Mouse (Mus musculus): ENCODE results near the gene Irx2. TPM values are rescaled to one million over a fixed set of nuclear protein-coding genes. Genes with fewer than 3 reads are reported as not detected.

Irx2 gene
- polyA plus RNA-seq (2012; rRNA removed; ENCODE audit: low replicate concordance) = not detected in 2 replicates

GRCm38 (mm10) chr13:72628462-72628916 lies at the start of gene Irx2:
Gene Irx2 (plus strand): TSS chr13:72628820.

All from subcutaneous adipose tissue, adult 2 months (tissue).